Mouse (Mus musculus) liver, adult 2 months (tissue): ENCODE measurements around the gene Spata21.

Experiments
- CTCF ChIP-seq: fragments of 200-500 bp; IDR thresholded peaks from 2 replicates; pipeline ENCODE4 v1.5.1; 2011; ENCODE audit warnings: low read depth, low read length, control low read depth
- POLR2A ChIP-seq: fragments of 200-500 bp; IDR thresholded peaks from 2 replicates; pipeline ENCODE4 v1.6.1; 2011; ENCODE audit warnings: low read length, control low read depth; ENCODE audit not compliant: insufficient read depth; ENCODE audit errors: extremely low read depth

- TF ChIP-seq CTCF (no peak), POLR2A (no peak)
These were observed 72.1 kb downstream of the Spata21 start for GRCm38 (mm10) chr4:141160193-141160592.
